Mouse (Mus musculus): Measurements from ENCODE around the gene Atp5j2. TPM values are rescaled to one million over a fixed set of nuclear protein-coding genes. Genes with fewer than 3 reads are reported as not detected.

Atp5j2 gene
- total and polyA plus RNA-seq, 2 experiments from 2014 or later: 144 to 733 TPM

DNA sequence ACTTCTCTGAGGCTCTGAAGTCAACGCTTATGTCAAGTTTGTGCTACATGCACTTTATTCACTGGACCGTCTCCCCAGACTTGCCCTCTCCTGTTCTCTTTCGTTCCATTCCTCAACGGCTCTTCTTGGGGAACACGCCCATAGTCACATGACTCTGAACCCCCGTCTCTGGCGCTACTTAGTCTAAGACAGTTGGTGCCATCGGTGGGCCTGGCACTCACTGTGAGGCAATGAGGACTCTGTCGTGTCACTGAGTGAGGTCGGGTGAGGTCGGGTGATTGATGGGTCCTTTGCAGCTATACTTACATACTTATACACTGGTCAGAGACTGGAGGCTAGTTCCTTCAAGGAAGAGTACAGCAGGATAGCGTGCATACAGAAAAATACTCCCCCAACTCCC, 31.5 kb upstream of the Atp5j2 start:
- ATAC-seq (no peak), DNase-seq (ENCODE audit: low spot score) (no peak)
- 80% methylated on average over 12 of the region's 12 CpGs for WGBS
- no peak for TF ChIP-seq CTCF (IDR thresholded peaks at IDR 0.05; ENCODE audit: low read depth)
- Histone ChIP-seq H3K4me2 (ENCODE audit: low read depth, low read length) (no peak overlapping the region), H3K9me3 (ENCODE audit: low read length) (no peaks in the 10 kb centered on the region), H3K9ac (replicated peaks; ENCODE audit: low read length) (no peak overlapping the region), H3K27ac (no peak overlapping the region), H3K4me3 (ENCODE audit: low read length) (no peak overlapping the region), H3K27me3 (ENCODE audit: insufficient read depth, low read length) (no peaks in the 10 kb centered on the region), H3K36me3 (ENCODE audit: insufficient read depth, low read length) (peaks cover 21% of the 10 kb centered on the region), H3K4me1 (ENCODE audit: insufficient read depth, low read length) (no peaks in the 10 kb centered on the region)

DNA sequence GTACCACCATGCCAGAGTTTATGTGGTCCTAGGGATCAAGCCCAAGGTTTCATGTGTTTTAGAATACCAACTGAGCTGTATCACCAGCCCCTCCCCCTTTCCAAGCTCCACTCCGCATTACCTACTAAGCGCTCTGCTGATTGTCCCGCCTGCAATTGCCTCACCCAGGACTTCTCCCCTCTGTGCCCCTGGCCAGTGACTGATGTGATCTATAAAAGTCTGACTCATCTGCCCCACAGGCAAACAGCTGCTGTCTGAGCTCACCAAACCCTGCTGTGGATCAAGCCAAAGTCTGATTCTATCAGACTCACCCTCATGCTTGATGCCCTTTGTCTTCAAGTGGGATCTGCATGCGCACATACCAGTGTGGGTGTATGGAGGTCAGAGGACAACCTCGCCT, 31.0 kb upstream of the Atp5j2 start:
- 86% methylated on average over 5 of the region's 5 CpGs for WGBS
- Histone ChIP-seq H3K9me3 (ENCODE audit: low read length) (no peaks in the 10 kb centered on the region), H3K9ac (replicated peaks; ENCODE audit: low read length) (no peak overlapping the region), H3K27ac (no peak overlapping the region), H3K36me3 (ENCODE audit: insufficient read depth, low read length) (peaks cover 27% of the 10 kb centered on the region), H3K4me1 (ENCODE audit: insufficient read depth, low read length) (no peaks in the 10 kb centered on the region), H3K4me3 (ENCODE audit: low read length) (no peak overlapping the region), H3K27me3 (ENCODE audit: insufficient read depth, low read length) (no peaks in the 10 kb centered on the region), H3K4me2 (ENCODE audit: low read depth, low read length) (no peak overlapping the region)
- DNase-seq (ENCODE audit: low spot score): no peak
- TF ChIP-seq CTCF (IDR thresholded peaks at IDR 0.05; ENCODE audit: low read depth): no peak
- ATAC-seq: no peak

DNA sequence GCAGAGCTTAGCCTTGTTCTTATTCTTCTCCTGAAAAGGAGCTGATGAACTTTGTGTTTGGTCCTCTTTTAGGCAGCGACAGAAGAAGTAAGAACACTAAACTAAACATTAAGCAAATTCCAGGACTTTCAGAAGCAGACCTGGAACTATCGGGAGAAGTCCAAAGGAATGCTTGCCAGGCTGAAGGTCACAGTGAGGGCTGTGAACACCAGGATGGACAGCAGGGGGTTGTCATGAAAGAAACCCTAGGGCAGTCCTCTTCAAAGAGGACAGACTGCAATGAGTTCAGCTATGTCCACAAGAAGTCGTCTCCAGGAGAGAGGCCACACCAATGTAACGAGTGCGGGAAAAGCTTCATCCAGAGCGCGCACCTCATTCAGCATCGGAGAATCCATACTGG, 28.1 kb upstream of the Atp5j2 start:
- no peak overlapping the region for H3K9ac ChIP-seq (replicated peaks; ENCODE audit: low read length)
- peaks cover 28% of the 10 kb centered on the region for H3K36me3 ChIP-seq (ENCODE audit: insufficient read depth, low read length)
- ATAC-seq (no peak), DNase-seq (ENCODE audit: low spot score) (no peak)
- no peak overlapping the region for H3K4me3 ChIP-seq (ENCODE audit: low read length)
- WGBS: 91% methylated on average over 8 of the region's 8 CpGs
- H3K4me2 ChIP-seq (ENCODE audit: low read depth, low read length): no peak overlapping the region
- no peak overlapping the region for H3K27ac ChIP-seq
- TF ChIP-seq CTCF (IDR thresholded peaks at IDR 0.05; ENCODE audit: low read depth): no peak
- no peaks in the 10 kb centered on the region for H3K9me3 ChIP-seq (ENCODE audit: low read length)
- H3K27me3 ChIP-seq (ENCODE audit: insufficient read depth, low read length): no peaks in the 10 kb centered on the region
- no peaks in the 10 kb centered on the region for H3K4me1 ChIP-seq (ENCODE audit: insufficient read depth, low read length)

DNA sequence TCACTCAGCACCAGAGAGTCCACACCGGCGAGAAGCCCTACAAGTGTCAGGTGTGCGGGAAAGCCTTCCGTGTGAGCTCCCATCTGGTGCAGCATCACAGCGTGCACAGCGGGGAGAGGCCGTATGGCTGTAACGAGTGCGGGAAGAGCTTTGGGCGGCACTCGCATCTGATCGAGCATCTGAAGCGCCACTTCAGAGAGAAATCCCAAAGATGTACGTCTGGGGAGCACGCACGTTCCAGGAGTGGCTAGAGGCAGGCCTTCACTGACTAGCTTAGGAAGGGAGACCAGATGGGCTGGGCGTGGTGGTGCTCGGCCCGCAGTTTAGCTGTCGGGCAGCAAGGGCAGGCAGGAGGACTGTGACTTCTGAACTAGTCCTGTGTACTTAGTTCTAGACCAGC, 26.8 kb upstream of the Atp5j2 start:
- WGBS: 94% methylated on average over 20 of the region's 20 CpGs
- Histone ChIP-seq H3K4me3 (ENCODE audit: low read length) (no peak overlapping the region), H3K4me1 (ENCODE audit: insufficient read depth, low read length) (no peaks in the 10 kb centered on the region), H3K9me3 (ENCODE audit: low read length) (no peaks in the 10 kb centered on the region), H3K27me3 (ENCODE audit: insufficient read depth, low read length) (no peaks in the 10 kb centered on the region), H3K36me3 (ENCODE audit: insufficient read depth, low read length) (peaks cover 28% of the 10 kb centered on the region), H3K9ac (replicated peaks; ENCODE audit: low read length) (no peak overlapping the region), H3K4me2 (ENCODE audit: low read depth, low read length) (no peak overlapping the region), H3K27ac (no peak overlapping the region)
- DNase-seq (ENCODE audit: low spot score) (no peak), ATAC-seq (no peak)
- TF ChIP-seq CTCF (IDR thresholded peaks at IDR 0.05; ENCODE audit: low read depth): no peak

DNA sequence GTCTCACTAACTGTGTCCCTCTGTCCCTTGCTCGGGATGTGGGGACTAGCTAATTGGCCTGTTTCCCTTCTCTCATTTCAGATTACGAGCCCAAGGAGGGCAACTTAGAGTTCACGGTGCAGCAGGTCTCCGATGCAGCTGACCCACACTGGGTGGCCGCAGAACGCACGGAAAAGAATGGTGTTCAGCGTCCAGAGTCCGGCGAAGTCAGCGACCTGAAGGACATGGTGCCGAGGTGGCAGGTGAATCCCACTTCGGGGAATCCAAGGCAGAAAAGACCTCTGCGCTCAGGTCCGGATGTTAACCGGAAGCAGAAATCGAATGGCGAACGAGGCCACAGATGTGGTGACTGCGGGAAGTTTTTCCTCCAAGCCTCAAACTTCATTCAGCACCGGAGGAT, 26.3 kb upstream of the Atp5j2 start:
- Histone ChIP-seq H3K9me3 (ENCODE audit: low read length) (no peaks in the 10 kb centered on the region), H3K36me3 (ENCODE audit: insufficient read depth, low read length) (peaks cover 30% of the 10 kb centered on the region), H3K9ac (replicated peaks; ENCODE audit: low read length) (no peak overlapping the region), H3K27me3 (ENCODE audit: insufficient read depth, low read length) (no peaks in the 10 kb centered on the region), H3K4me3 (ENCODE audit: low read length) (no peak overlapping the region), H3K4me1 (ENCODE audit: insufficient read depth, low read length) (no peaks in the 10 kb centered on the region), H3K4me2 (ENCODE audit: low read depth, low read length) (no peak overlapping the region), H3K27ac (no peak overlapping the region)
- ATAC-seq (no peak), DNase-seq (ENCODE audit: low spot score) (no peak)
- 97% methylated on average over 21 of the region's 21 CpGs for WGBS
- no peak for TF ChIP-seq CTCF (IDR thresholded peaks at IDR 0.05; ENCODE audit: low read depth)

GRCm38 (mm10) chr5:145217746-145218145, 25.9 kb upstream of the Atp5j2 start:
- H3K4me1 ChIP-seq (ENCODE audit: insufficient read depth, low read length): no peaks in the 10 kb centered on the region
- ATAC-seq (no peak), DNase-seq (ENCODE audit: low spot score) (no peak)
- WGBS: 89% methylated on average over 6 of the region's 6 CpGs
- H3K27ac ChIP-seq: no peak overlapping the region
- H3K27me3 ChIP-seq (ENCODE audit: insufficient read depth, low read length): no peaks in the 10 kb centered on the region
- TF ChIP-seq CTCF (IDR thresholded peaks at IDR 0.05; ENCODE audit: low read depth): no peak
- no peak overlapping the region for H3K9ac ChIP-seq (replicated peaks; ENCODE audit: low read length)
- no peaks in the 10 kb centered on the region for H3K9me3 ChIP-seq (ENCODE audit: low read length)
- H3K4me3 ChIP-seq (ENCODE audit: low read length): no peak overlapping the region
- peaks cover 34% of the 10 kb centered on the region for H3K36me3 ChIP-seq (ENCODE audit: insufficient read depth, low read length)
- no peak overlapping the region for H3K4me2 ChIP-seq (ENCODE audit: low read depth, low read length)

- DNase-seq (ENCODE audit: low spot score): no peak
- no peak for ATAC-seq
- peaks cover 33% of the 10 kb centered on the region for H3K36me3 ChIP-seq (ENCODE audit: insufficient read depth, low read length)
- peak; percentile 28; the same call in 1 of the 2 replicates for TF ChIP-seq CTCF (IDR thresholded peaks at IDR 0.05; ENCODE audit: low read depth)
- H3K4me3 ChIP-seq (ENCODE audit: low read length): no peak overlapping the region
- H3K9me3 ChIP-seq (ENCODE audit: low read length): no peaks in the 10 kb centered on the region
- H3K27me3 ChIP-seq (ENCODE audit: insufficient read depth, low read length): no peaks in the 10 kb centered on the region
- 62% methylated on average over 4 of the region's 4 CpGs for WGBS
- no peaks in the 10 kb centered on the region for H3K4me1 ChIP-seq (ENCODE audit: insufficient read depth, low read length)
- no peak overlapping the region for H3K9ac ChIP-seq (replicated peaks; ENCODE audit: low read length)
- H3K4me2 ChIP-seq (ENCODE audit: low read depth, low read length): no peak overlapping the region
- no peak overlapping the region for H3K27ac ChIP-seq
Measured at GRCm38 (mm10) chr5:145214679-145215078, 22.8 kb upstream of the Atp5j2 start.
